In genomic region chr15:71358189-71358790, GRCm38 (mm10) we compare ENCODE assay signal across 23 mouse cellular contexts.
DNase-seq lines count a peak whose midpoint lies in the region; ATAC-seq lines count a peak whose summit lies in the region.
"Had no signal": no experiment of that assay in that cellular context is flagged by ENCODE, and none has a peak within 500 bp of the region (broad histone marks: within the 10 kb centered on the region; RNA-seq: fewer than 3 reads in every experiment).

No protein-coding gene starts in this region.

- no peaks in the 10 kb centered on the region for H3K4me1 ChIP-seq in forebrain, embryonic 15.5 days
- no peaks in the 10 kb centered on the region for H3K4me1 ChIP-seq in midbrain, embryonic 15.5 days
- H3K4me1 ChIP-seq in liver, embryonic 11.5 days (replicated peaks; ENCODE audit: control insufficient read depth, insufficient read depth, low read length): no peaks in the 10 kb centered on the region
- H3K4me1 ChIP-seq: limb, embryonic 10.5 days had no signal

- DNase-seq in embryo, embryonic 11 days: peak; percentile 4
- DNase-seq in embryo, embryonic 9.5 days (ENCODE audit: extremely low spot score): no peak
- DNase-seq in brain, embryonic 18.5 days (ENCODE audit: low read depth, low spot score): peak; percentile 6
- no peak for DNase-seq in liver, embryonic 11.5 days (ENCODE audit: low spot score)
- no peak for DNase-seq in gastrocnemius, adult 8-10 months (ENCODE audit: low spot score in 2 of 2)
- DNase-seq: adrenal gland, postnatal 14 days; cerebellum, adult 2 months; gastrocnemius, postnatal 10 days; heart, adult 11 months; heart, postnatal 36 days; kidney, adult 9 months; kidney, postnatal 4 days; layer of hippocampus, adult 9-11 months; lung, adult 18-20 months; lung, postnatal 4 days; right cerebral cortex, postnatal 4 days; thymus, adult 2 months had no signal

- H3K27ac ChIP-seq in forebrain, embryonic 15.5 days (replicated peaks): no peak overlapping the region
- no peak overlapping the region for H3K27ac ChIP-seq in midbrain, embryonic 15.5 days
- no peak overlapping the region for H3K27ac ChIP-seq in liver, embryonic 11.5 days (ENCODE audit: low read depth, low read length)
- H3K27ac ChIP-seq: hindbrain, embryonic 14.5 days; limb, embryonic 10.5 days had no signal

- H3K4me2 ChIP-seq in forebrain, embryonic 15.5 days (replicated peaks): no peak overlapping the region
- no peak overlapping the region for H3K4me2 ChIP-seq in midbrain, embryonic 15.5 days
- H3K4me2 ChIP-seq in liver, embryonic 11.5 days: no peak overlapping the region
- H3K4me2 ChIP-seq: hindbrain, embryonic 14.5 days had no signal

- no peak overlapping the region for H3K9ac ChIP-seq in forebrain, embryonic 15.5 days (replicated peaks)
- no peak overlapping the region for H3K9ac ChIP-seq in midbrain, embryonic 15.5 days
- H3K9ac ChIP-seq in liver, embryonic 11.5 days (ENCODE audit: low read depth, low read length): no peak overlapping the region
- H3K9ac ChIP-seq: hindbrain, embryonic 14.5 days had no signal

- WGBS in forebrain, embryonic 15.5 days: 4% methylated on average over 4 of the region's 4 CpGs
- WGBS in midbrain, embryonic 15.5 days: 20% methylated on average over 4 of the region's 4 CpGs
- WGBS in liver, embryonic 11.5 days: 54% methylated on average over 4 of the region's 4 CpGs

- no peaks in the 10 kb centered on the region for H3K9me3 ChIP-seq in forebrain, embryonic 15.5 days
- H3K9me3 ChIP-seq in midbrain, embryonic 15.5 days: no peaks in the 10 kb centered on the region
- H3K9me3 ChIP-seq in liver, embryonic 11.5 days (ENCODE audit: control insufficient read depth, low read length): no peaks in the 10 kb centered on the region
- H3K9me3 ChIP-seq: limb, embryonic 10.5 days had no signal

- no peaks in the 10 kb centered on the region for H3K36me3 ChIP-seq in forebrain, embryonic 15.5 days
- no peaks in the 10 kb centered on the region for H3K36me3 ChIP-seq in midbrain, embryonic 15.5 days (replicated peaks)
- no peaks in the 10 kb centered on the region for H3K36me3 ChIP-seq in liver, embryonic 11.5 days (ENCODE audit: control insufficient read depth, insufficient read depth, low read length)
- H3K36me3 ChIP-seq: limb, embryonic 10.5 days had no signal

- H3K4me3 ChIP-seq in forebrain, embryonic 15.5 days: no peak overlapping the region
- H3K4me3 ChIP-seq in midbrain, embryonic 15.5 days: no peak overlapping the region
- no peak overlapping the region for H3K4me3 ChIP-seq in liver, embryonic 11.5 days (ENCODE audit: low read depth, low read length)
- H3K4me3 ChIP-seq: limb, embryonic 10.5 days had no signal

- no peaks in the 10 kb centered on the region for H3K27me3 ChIP-seq in forebrain, embryonic 15.5 days
- H3K27me3 ChIP-seq in midbrain, embryonic 15.5 days (replicated peaks): no peaks in the 10 kb centered on the region
- no peaks in the 10 kb centered on the region for H3K27me3 ChIP-seq in liver, embryonic 11.5 days (replicated peaks; ENCODE audit: control insufficient read depth, insufficient read depth, low read length)

- peak; percentile 83 for ATAC-seq in forebrain, embryonic 15.5 days (replicated peaks)
- ATAC-seq in midbrain, embryonic 15.5 days (replicated peaks): 0 out of 2 replicates have a peak, but pooled peaks have one; percentile 30
- ATAC-seq in liver, embryonic 11.5 days (replicated peaks; ENCODE audit: low FRiP score): no peak
- ATAC-seq: activated CD4-positive, CD25-positive, alpha-beta regulatory T cell, adult 4 months; CD4-positive, CD25-positive, alpha-beta regulatory T cell, adult 4 months had no signal

Comparison
In these comparisons a context has a peak if more than half of its experiments do, and no peak if none do; other contexts are left out.
1. DNase-seq: peak in embryo, embryonic 11 days (single experiment) and brain, embryonic 18.5 days (single experiment); none in embryo, embryonic 9.5 days (single experiment), liver, embryonic 11.5 days (single experiment) and gastrocnemius, adult 8-10 months (0 of 2).